Mouse (Mus musculus): Measurements from ENCODE around the gene Rnase12.
"Not testable (repeated sequence)": the region's sequence is repeated elsewhere in the genome, so short reads cannot be mapped to it uniquely, and the experiment has no call there.

The Rnase12 gene

GRCm38 (mm10) chr14:51015780-51016179 lies 41.7 kb downstream of the Rnase12 start:
- no peak for DNase-seq

- DNase-seq = not testable (repeated sequence)
Observed at GRCm38 (mm10) chr14:51014724-51015123, 42.7 kb downstream of the Rnase12 start.

- no peak for DNase-seq
Observed at GRCm38 (mm10) chr14:51009572-51009971, 47.9 kb downstream of the Rnase12 start.

GRCm38 (mm10) chr14:51008781-51009180 lies 48.7 kb downstream of the Rnase12 start:
- no peak for DNase-seq

- peak; percentile 69 for DNase-seq
Observed at GRCm38 (mm10) chr14:51007914-51008713, 49.3 kb downstream of the Rnase12 start.

GRCm38 (mm10) chr14:51007152-51007801 lies 50.2 kb downstream of the Rnase12 start, which contains the start of gene Rnase10:
Gene Rnase10 (plus strand): TSS chr14:51007751.
- no peak for DNase-seq

Data from kidney, postnatal 10 days (tissue).